Mouse (Mus musculus) MEL (cell line): ENCODE results near the gene Rps16. TPM values are rescaled to one million over a fixed set of nuclear protein-coding genes. Genes with fewer than 3 reads are reported as not detected.

Experiments used
- DNase-seq: peaks from one replicate; pipeline ENCODE4 v3.0.0; 2011; ENCODE audit warnings: low read depth, low spot score
- H3K27ac ChIP-seq: 2 replicates; pipeline ENCODE4 v1.5.1; 2012; ENCODE audit warnings: low read depth, mild to moderate bottlenecking, control low read depth, low read length, moderate library complexity; ENCODE audit not compliant: control insufficient read depth
- H3K27me3 ChIP-seq, 2 experiments: fragments of 150-350 bp in 1 of 2; sonication (generic) in 1 of 2; 2 replicates each; pipeline ENCODE4 v1.6.1; 2012; ENCODE audit warnings: low read length in 2 of 2, mild to moderate bottlenecking in 2 of 2, improper control_type of control experiment in 1 of 2, moderate library complexity in 1 of 2; ENCODE audit not compliant: insufficient read depth in 2 of 2, control insufficient read depth in 1 of 2
- H3K36me3 ChIP-seq, 2 experiments: 2 replicates each; pipeline ENCODE4 v1.6.1; 2012 to 2014; ENCODE audit warnings: low read length in 2 of 2, improper control_type of control experiment in 1 of 2, inconsistent platforms in 1 of 2, mild to moderate bottlenecking in 1 of 2; ENCODE audit not compliant: insufficient read depth in 2 of 2, control insufficient read depth in 1 of 2
- H3K4me1 ChIP-seq, 2 experiments: fragments of 150-350 bp in 1 of 2; sonication (generic) in 1 of 2; 2 replicates each; pipeline ENCODE4 v1.6.1; 2012; ENCODE audit warnings: low read length in 2 of 2, improper control_type of control experiment in 1 of 2, mild to moderate bottlenecking in 1 of 2; ENCODE audit not compliant: insufficient read depth in 2 of 2, control insufficient read depth in 1 of 2
- H3K4me3 ChIP-seq, 2 experiments: fragments of 150-350 bp in 1 of 2; sonication (generic) in 1 of 2; 2 replicates each; pipeline ENCODE4 v1.5.1; 2012; ENCODE audit warnings: low read depth in 2 of 2, low read length in 2 of 2, mild to moderate bottlenecking in 2 of 2, moderate library complexity in 2 of 2, control low read depth in 1 of 2, improper control_type of control experiment in 1 of 2; ENCODE audit not compliant: control insufficient read depth in 1 of 2, insufficient read depth in 1 of 2
- H3K79me2 ChIP-seq: 2 replicates; pipeline ENCODE4 v1.6.1; 2012; ENCODE audit warnings: mild to moderate bottlenecking, low read length, moderate library complexity; ENCODE audit not compliant: control insufficient read depth, poor library complexity, insufficient read depth
- H3K9ac ChIP-seq: 2 replicates; pipeline ENCODE4 v1.6.1; 2012; ENCODE audit warnings: low read depth, mild to moderate bottlenecking, control low read depth, low read length, moderate library complexity; ENCODE audit not compliant: control insufficient read depth, poor library complexity, severe bottlenecking
- H3K9me3 ChIP-seq: fragments of 150-350 bp; sonication (generic); replicated peaks from 2 replicates; pipeline ENCODE4 v1.6.1; 2012; ENCODE audit warnings: mild to moderate bottlenecking, low read length, improper control_type of control experiment, moderate library complexity; ENCODE audit not compliant: insufficient read depth
- BHLHE40 ChIP-seq: IDR thresholded peaks from 2 replicates; pipeline ENCODE4 v1.6.1; 2012; ENCODE audit warnings: low read depth, mild to moderate bottlenecking, inconsistent platforms, low read length, improper control_type of control experiment, borderline replicate concordance
- CTCF ChIP-seq, 3 experiments: IDR thresholded peaks in 2 of 3; conservative IDR thresholded peaks in 1 of 3; 2 replicates each; pipeline ENCODE4 v1.5.1; 2011 to 2012; ENCODE audit warnings: low read length in 3 of 3, low read depth in 2 of 3, mild to moderate bottlenecking in 2 of 3, improper control_type of control experiment in 1 of 3, inconsistent platforms in 1 of 3, mixed read lengths in 1 of 3, moderate library complexity in 1 of 3; ENCODE audit not compliant: control insufficient read depth in 1 of 3, insufficient read depth in 1 of 3, poor library complexity in 1 of 3, severe bottlenecking in 1 of 3
- E2F4 ChIP-seq: IDR thresholded peaks from 2 replicates; pipeline ENCODE4 v1.6.1; 2011; ENCODE audit warnings: low read depth, low read length, improper control_type of control experiment, borderline replicate concordance
- ELF1 ChIP-seq: IDR thresholded peaks from 2 replicates; pipeline ENCODE4 v1.6.1; 2014; ENCODE audit warnings: low read depth, mild to moderate bottlenecking, inconsistent platforms, low read length, improper control_type of control experiment, moderate library complexity
- JUND ChIP-seq: IDR thresholded peaks from 2 replicates; pipeline ENCODE4 v1.6.1; 2011; ENCODE audit warnings: low read depth, mild to moderate bottlenecking, improper control_type of control experiment, low read length
- MXI1 ChIP-seq: IDR thresholded peaks from 2 replicates; pipeline ENCODE4 v1.6.1; 2011; ENCODE audit warnings: mild to moderate bottlenecking, low read depth, low read length, improper control_type of control experiment
- MYC ChIP-seq: IDR thresholded peaks from 2 replicates; pipeline ENCODE4 v1.6.1; 2011; ENCODE audit warnings: low read depth, mild to moderate bottlenecking, low read length, improper control_type of control experiment, moderate library complexity
- NRF1 ChIP-seq: IDR thresholded peaks from 2 replicates; pipeline ENCODE4 v1.6.1; 2014; ENCODE audit warnings: low read depth, mild to moderate bottlenecking, inconsistent platforms, low read length, improper control_type of control experiment, moderate library complexity; ENCODE audit not compliant: poor library complexity, insufficient read depth, severe bottlenecking
- POLR2A ChIP-seq, 2 experiments: IDR thresholded peaks; 2 replicates each; pipeline ENCODE4 v1.6.1; 2011 to 2012; ENCODE audit warnings: low read length in 2 of 2, mild to moderate bottlenecking in 2 of 2, control low read depth in 1 of 2, improper control_type of control experiment in 1 of 2, low read depth in 1 of 2, moderate library complexity in 1 of 2; ENCODE audit not compliant: control insufficient read depth in 1 of 2, insufficient read depth in 1 of 2, poor library complexity in 1 of 2
- POLR2AphosphoS2 ChIP-seq: IDR thresholded peaks from 2 replicates; pipeline ENCODE4 v1.6.1; 2011; ENCODE audit warnings: low read length, improper control_type of control experiment
- RAD21 ChIP-seq: IDR thresholded peaks from 2 replicates; pipeline ENCODE4 v1.6.1; 2011; ENCODE audit warnings: mild to moderate bottlenecking, low read depth, low read length, improper control_type of control experiment
- TBP ChIP-seq: IDR thresholded peaks from 2 replicates; pipeline ENCODE4 v1.8.0; 2011; ENCODE audit warnings: low read depth, low read length, improper control_type of control experiment
- TCF12 ChIP-seq: IDR thresholded peaks from 2 replicates; pipeline ENCODE4 v1.6.1; 2014; ENCODE audit warnings: low read depth, mild to moderate bottlenecking, inconsistent platforms, low read length, improper control_type of control experiment, moderate library complexity
- USF1 ChIP-seq: IDR thresholded peaks from 2 replicates; pipeline ENCODE4 v1.6.1; 2014; ENCODE audit warnings: low read depth, mild to moderate bottlenecking, inconsistent platforms, low read length, improper control_type of control experiment, moderate library complexity
- USF2 ChIP-seq, 2 experiments: IDR thresholded peaks; 2 replicates each; pipeline ENCODE4 v1.6.1; 2011 to 2012; ENCODE audit warnings: improper control_type of control experiment in 2 of 2, low read length in 2 of 2, borderline replicate concordance in 1 of 2, inconsistent platforms in 1 of 2, low read depth in 1 of 2, mild to moderate bottlenecking in 1 of 2; ENCODE audit not compliant: insufficient read depth in 1 of 2
- ZC3H11A ChIP-seq: IDR thresholded peaks from 2 replicates; pipeline ENCODE4 v1.6.1; 2012; ENCODE audit warnings: low read depth, mild to moderate bottlenecking, inconsistent platforms, low read length, improper control_type of control experiment
- polyA plus RNA-seq, 2 experiments: library from polyadenylated mRNA; stranded (reverse) in 1 of 2; unstranded in 1 of 2; fragments of >175 nt in 1 of 2; fragments of >200 nt in 1 of 2; gene quantifications; 2 replicates each; pipeline versions ENCODE4 v1.2.1 to v1.2.4; 2012; ENCODE audit warnings: low replicate concordance in 2 of 2, low read depth in 1 of 2; ENCODE audit not compliant: insufficient read length in 2 of 2, insufficient read depth in 1 of 2, missing spikeins in 1 of 2
- total RNA-seq: library from RNA; depleted of rRNA; stranded (reverse); fragments of 300-350 nt; gene quantifications from 2 replicates; pipeline ENCODE4 v1.2.3, GENCODE M21; 2012

Rps16 gene
- total and polyA plus RNA-seq, 3 experiments: 1,661 to 2,343 (median 1,740) TPM

DNA sequence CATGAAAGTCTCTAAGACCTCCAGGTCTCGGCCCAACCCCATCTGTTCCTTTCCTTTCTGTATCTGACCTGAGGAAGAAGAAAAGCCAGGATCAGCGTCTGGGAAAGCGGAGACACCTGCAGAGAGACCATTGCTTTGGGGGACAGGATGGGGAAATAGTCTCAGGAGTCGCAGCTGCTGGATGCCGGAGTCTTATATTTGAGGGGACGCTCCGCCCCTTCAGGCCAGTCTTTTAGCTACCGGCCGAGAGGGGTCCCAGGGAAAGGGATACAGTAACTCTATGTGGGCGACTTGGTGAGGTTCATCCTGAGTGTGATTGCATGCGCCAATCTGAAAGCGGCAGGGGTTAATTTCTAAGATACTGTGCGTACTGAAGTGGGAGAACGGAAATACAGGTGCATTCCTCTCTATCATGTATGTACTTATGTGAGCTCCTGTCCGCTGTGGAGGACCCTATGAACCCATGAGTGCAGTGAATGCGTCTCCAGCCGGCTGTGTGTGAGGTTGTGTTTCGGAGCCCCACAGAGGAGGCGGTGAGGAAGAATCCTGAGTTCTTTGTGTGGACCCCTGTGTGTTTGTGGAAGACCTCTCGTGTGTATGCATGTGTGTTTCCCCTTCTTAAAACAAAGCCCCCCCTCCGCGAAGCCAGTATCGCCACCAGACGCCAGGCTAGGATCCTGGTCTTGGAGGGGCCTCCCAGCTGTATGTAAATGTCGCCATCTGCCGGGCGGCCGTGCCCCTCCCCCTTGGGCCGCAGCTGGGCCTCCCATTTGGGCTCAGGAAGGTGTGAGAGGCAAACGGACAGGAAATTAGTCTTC, 48.6 kb upstream of the Rps16 start, which contains the start of gene Dll3:
Dll3 (minus strand) TSS at position 623 of the 818 bp plus-strand sequence.
- Histone ChIP-seq H3K79me2 (no peaks in the 10 kb centered on the region), H3K36me3 (peaks cover 0 to 1% of the 10 kb centered on the region in 2 experiments; a peak in 1 of 4 replicates), H3K27me3 (no peaks in the 10 kb centered on the region), H3K27ac (no peak within 1 kb of the TSS), H3K4me3 (no peak within 1 kb of the TSS), H3K9me3 (no peaks in the 10 kb centered on the region), H3K4me1 (no peaks in the 10 kb centered on the region), H3K9ac (no peak within 1 kb of the TSS)
- TF ChIP-seq USF1 (no peak), CTCF (IDR thresholded peaks at IDR 0.05 in 2 of 3, conservative IDR thresholded peaks at IDR 0.05 in 1 of 3; ENCODE audit: control insufficient read depth in 1 of 3, insufficient read depth in 1 of 3, low read depth in 2 of 3, low read length in 3 of 3, poor library complexity in 1 of 3, severe bottlenecking in 1 of 3) (peak in 2 of 3 experiments; percentile 2 to 32; a peak in 2 of 6 replicates), TBP (no peak)
- no peak for DNase-seq

DNA sequence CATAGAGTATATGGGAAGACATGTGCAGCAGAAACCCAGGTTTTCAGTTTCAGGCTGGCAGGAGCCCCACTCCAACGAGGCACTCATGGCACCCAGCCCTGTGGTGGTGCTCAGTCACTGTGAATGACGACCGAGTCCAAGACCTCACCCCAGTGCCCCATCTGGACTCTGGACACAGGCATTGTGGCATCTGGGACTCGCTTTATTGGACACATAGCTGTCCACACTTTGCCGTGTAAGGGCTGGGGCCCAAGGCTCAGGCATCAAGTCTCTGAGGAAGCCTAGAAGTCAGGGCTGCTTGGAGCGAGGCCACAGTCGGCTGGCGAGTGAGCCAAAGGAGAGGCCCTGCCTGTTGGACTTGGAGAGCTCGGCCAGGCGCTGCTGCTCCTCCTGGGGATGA, 44.8 kb upstream of the Rps16 start:
- H3K4me3 ChIP-seq: no peak overlapping the region
- no peaks in the 10 kb centered on the region for H3K79me2 ChIP-seq
- H3K36me3 ChIP-seq: peaks cover 1 to 2% of the 10 kb centered on the region in 2 experiments; a peak in 3 of 4 replicates
- H3K27ac ChIP-seq: no peak overlapping the region
- H3K9me3 ChIP-seq: no peaks in the 10 kb centered on the region
- no peaks in the 10 kb centered on the region for H3K27me3 ChIP-seq
- H3K9ac ChIP-seq: no peak overlapping the region
- DNase-seq: no peak
- TF ChIP-seq POLR2A (IDR thresholded peaks at IDR 0.05; ENCODE audit: control insufficient read depth in 1 of 2, insufficient read depth in 1 of 2, low read depth in 1 of 2, low read length in 2 of 2, poor library complexity in 1 of 2) (no peak), JUND (no peak), RAD21 (no peak), NRF1 (no peak), ELF1 (no peak), E2F4 (no peak), BHLHE40 (no peak)
- no peaks in the 10 kb centered on the region for H3K4me1 ChIP-seq

- H3K79me2 ChIP-seq: peaks cover 5% of the 10 kb centered on the region
- H3K27ac ChIP-seq: no peak overlapping the region
- no peak overlapping the region for H3K9ac ChIP-seq
- DNase-seq: no peak
- no peak overlapping the region for H3K4me3 ChIP-seq
- no peaks in the 10 kb centered on the region for H3K4me1 ChIP-seq
- H3K36me3 ChIP-seq: peaks cover 1 to 5% of the 10 kb centered on the region in 2 experiments; a peak in 3 of 4 replicates
- TF ChIP-seq POLR2AphosphoS2 (no peak), MYC (no peak), TCF12 (no peak), TBP (no peak), BHLHE40 (no peak), USF2 (IDR thresholded peaks at IDR 0.05; ENCODE audit: borderline replicate concordance in 1 of 2, insufficient read depth in 1 of 2, low read depth in 1 of 2, low read length in 2 of 2) (no peak), MXI1 (no peak), ZC3H11A (no peak)
- TF ChIP-seq, all 39 proteins: peak for 0
- H3K9me3 ChIP-seq: no peaks in the 10 kb centered on the region
- no peaks in the 10 kb centered on the region for H3K27me3 ChIP-seq
These were observed 44.2 kb upstream of the Rps16 start for GRCm38 (mm10) chr7:28306216-28306615.
